Mouse (Mus musculus): ENCODE measurements at regions not wholly inside any gene's neighbourhood (a gene's known extent, or its start where the extent isn't known, plus 50 kb on each side); places are given as distances from the start of the nearest gene placed in this dataset.
"Not testable (repeated sequence)": the region's sequence is repeated elsewhere in the genome, so short reads cannot be mapped to it uniquely, and the experiment has no call there.

- DNase-seq, result no peak
These were observed 594.7 kb downstream of the Efna5 start for GRCm38 (mm10) chr17:62286086-62287080.

GRCm38 (mm10) chr17:62280201-62280600 lies 600.9 kb downstream of the Efna5 start:
- DNase-seq, result peak; percentile 19

GRCm38 (mm10) chr17:62271399-62271798 lies 609.7 kb downstream of the Efna5 start:
- DNase-seq, result peak; percentile 14

- DNase-seq, result no peak
These were observed 611.8 kb downstream of the Efna5 start for GRCm38 (mm10) chr17:62269279-62269678.

GRCm38 (mm10) chr17:62253448-62253847 lies 627.7 kb downstream of the Efna5 start:
- DNase-seq, result no peak

GRCm38 (mm10) chr17:62248011-62248410 lies 633.1 kb downstream of the Efna5 start:
- DNase-seq, result no peak

- peak; percentile 11 for DNase-seq
These were observed 634.5 kb downstream of the Efna5 start for GRCm38 (mm10) chr17:62246650-62247049.

GRCm38 (mm10) chr17:62230939-62231338 lies 650.2 kb downstream of the Efna5 start:
- DNase-seq, result no peak

- DNase-seq, result no peak
These were observed 670.6 kb downstream of the Efna5 start for GRCm38 (mm10) chr17:62210441-62211025.

GRCm38 (mm10) chr17:62202658-62203057 lies 678.5 kb downstream of the Efna5 start:
- no peak for DNase-seq

- no peak for DNase-seq
These were observed 680.6 kb downstream of the Efna5 start for GRCm38 (mm10) chr17:62200491-62200890.

- no peak for DNase-seq
These were observed 681.6 kb downstream of the Efna5 start for GRCm38 (mm10) chr17:62199559-62199958.

GRCm38 (mm10) chr17:62178612-62179210 lies 702.4 kb downstream of the Efna5 start:
- no peak for DNase-seq

GRCm38 (mm10) chr17:62176336-62176735 lies 704.8 kb downstream of the Efna5 start:
- DNase-seq, result no peak

GRCm38 (mm10) chr17:62172305-62172704 lies 708.8 kb downstream of the Efna5 start:
- DNase-seq, result no peak

- DNase-seq, result no peak
These were observed 709.6 kb downstream of the Efna5 start for GRCm38 (mm10) chr17:62171532-62171931.

- no peak for DNase-seq
These were observed 719.7 kb downstream of the Efna5 start for GRCm38 (mm10) chr17:62161457-62161856.

- DNase-seq, result no peak
These were observed 720.8 kb downstream of the Efna5 start for GRCm38 (mm10) chr17:62160301-62160700.

GRCm38 (mm10) chr17:62135050-62135449 lies 746.1 kb downstream of the Efna5 start:
- no peak for DNase-seq

- not testable (repeated sequence) for DNase-seq
These were observed 769.4 kb downstream of the Efna5 start for GRCm38 (mm10) chr17:62111703-62112102.

GRCm38 (mm10) chr17:62109052-62109451 lies 772.1 kb downstream of the Efna5 start:
- DNase-seq, result no peak

GRCm38 (mm10) chr17:62083281-62083680 lies 797.8 kb downstream of the Efna5 start:
- no peak for DNase-seq

GRCm38 (mm10) chr17:62077604-62078003 lies 803.5 kb downstream of the Efna5 start:
- DNase-seq, result peak; percentile 7

GRCm38 (mm10) chr17:62064939-62065338 lies 816.2 kb downstream of the Efna5 start:
- no peak for DNase-seq

Data from embryo, embryonic 11 days (tissue).